Mouse (Mus musculus): ENCODE measurements at regions not wholly inside any gene's neighbourhood (a gene's known extent, or its start where the extent isn't known, plus 50 kb on each side); places are given as distances from the start of the nearest gene placed in this dataset.

DNA sequence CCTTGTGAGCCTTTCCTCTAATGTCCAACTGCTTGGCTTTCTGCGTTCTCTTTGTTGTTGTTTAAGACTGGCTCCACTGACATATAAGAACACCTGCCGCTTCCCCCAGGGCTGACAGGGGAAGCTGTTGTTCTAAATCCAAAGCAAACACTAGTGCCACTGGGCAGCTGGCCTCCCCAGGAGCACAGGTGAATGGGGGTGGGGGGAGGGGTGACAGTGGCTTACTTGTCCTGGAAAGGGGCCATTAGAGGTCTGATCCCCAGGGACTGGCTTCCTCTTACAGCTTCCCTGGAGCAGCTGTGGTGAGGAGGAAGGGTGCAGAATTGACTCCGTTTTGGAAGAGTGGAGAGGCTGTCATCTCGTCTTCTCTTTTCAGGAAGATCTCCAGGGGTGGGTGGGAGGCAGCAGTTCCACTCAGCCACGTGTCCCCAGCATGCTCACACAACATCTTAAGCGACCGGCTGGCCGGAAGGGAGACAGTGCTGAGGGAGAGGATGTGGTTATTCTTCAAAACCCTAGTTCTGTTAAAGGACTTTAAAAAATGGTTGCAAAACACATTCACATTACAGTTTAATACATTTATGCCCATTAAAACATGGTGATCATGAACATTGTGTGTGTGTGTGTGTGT is 688.5 kb upstream of the Car8 start:
- H3K27me3 ChIP-seq = no peaks in the 10 kb centered on the region
- peaks cover 19% of the 10 kb centered on the region for H3K4me1 ChIP-seq
- ATAC-seq (ENCODE audit: low FRiP score) = no peak
- no peak overlapping the region for H3K4me3 ChIP-seq (replicated peaks)
- no peaks in the 10 kb centered on the region for H3K36me3 ChIP-seq (replicated peaks)
- H3K9me3 ChIP-seq = no peaks in the 10 kb centered on the region
- H3K9ac ChIP-seq = no peak overlapping the region
- H3K27ac ChIP-seq = no peak overlapping the region
- H3K4me2 ChIP-seq = no peak overlapping the region
- 38% methylated on average over 8 of the region's 8 CpGs for WGBS

GRCm38 (mm10) chr4:8926642-8927275 is 687.9 kb upstream of the Car8 start:
- no peaks in the 10 kb centered on the region for H3K27me3 ChIP-seq
- H3K9ac ChIP-seq = no peak overlapping the region
- no peaks in the 10 kb centered on the region for H3K9me3 ChIP-seq
- no peak for ATAC-seq (ENCODE audit: low FRiP score)
- 46% methylated on average over 9 of the region's 9 CpGs for WGBS
- no peak overlapping the region for H3K4me2 ChIP-seq
- H3K27ac ChIP-seq = no peak overlapping the region
- H3K36me3 ChIP-seq (replicated peaks) = no peaks in the 10 kb centered on the region
- H3K4me1 ChIP-seq = peaks cover 25% of the 10 kb centered on the region
- no peak overlapping the region for H3K4me3 ChIP-seq (replicated peaks)

DNA sequence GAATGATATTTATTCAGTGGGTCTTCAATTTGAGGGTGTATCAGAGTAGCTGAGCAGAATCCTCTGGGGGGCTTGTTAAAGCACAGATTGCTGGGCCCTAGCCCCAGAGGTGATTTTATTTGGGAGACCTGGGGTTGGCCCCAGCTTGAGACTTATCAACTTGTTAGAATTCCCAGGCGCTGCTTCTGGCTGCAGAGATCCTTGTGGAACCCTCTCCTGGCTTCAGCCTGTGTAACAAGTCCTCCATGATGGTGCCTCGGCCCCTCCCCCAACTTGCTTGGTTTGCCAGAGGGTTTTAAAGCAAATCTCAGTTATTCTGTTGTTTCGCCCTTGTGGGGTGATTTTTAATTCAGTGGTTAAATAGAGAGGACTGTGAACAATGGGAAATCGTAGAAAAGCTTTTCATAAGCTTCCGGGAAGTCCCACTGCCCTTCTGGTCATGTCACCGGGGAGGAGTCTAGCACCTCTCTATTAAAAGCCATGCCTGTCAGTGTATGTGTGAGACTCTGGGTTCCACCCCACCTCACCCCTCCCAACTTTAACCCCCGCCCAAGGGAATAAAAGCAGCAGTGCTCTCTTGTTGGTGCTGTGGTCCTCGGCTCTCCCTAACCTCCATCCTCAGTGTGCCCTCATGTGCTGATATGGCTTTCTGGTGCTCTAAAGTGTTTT is 684.0 kb upstream of the Car8 start:
- no peaks in the 10 kb centered on the region for H3K9me3 ChIP-seq
- 27% methylated on average over 8 of the region's 8 CpGs for WGBS
- no peak overlapping the region for H3K4me2 ChIP-seq
- no peak overlapping the region for H3K4me3 ChIP-seq (replicated peaks)
- peak; percentile 37; the same call in 1 of the 2 replicates for ATAC-seq (ENCODE audit: low FRiP score)
- H3K9ac ChIP-seq = no peak overlapping the region
- no peak overlapping the region for H3K27ac ChIP-seq
- peaks cover 50% of the 10 kb centered on the region for H3K4me1 ChIP-seq
- H3K36me3 ChIP-seq (replicated peaks) = no peaks in the 10 kb centered on the region
- no peaks in the 10 kb centered on the region for H3K27me3 ChIP-seq

DNA sequence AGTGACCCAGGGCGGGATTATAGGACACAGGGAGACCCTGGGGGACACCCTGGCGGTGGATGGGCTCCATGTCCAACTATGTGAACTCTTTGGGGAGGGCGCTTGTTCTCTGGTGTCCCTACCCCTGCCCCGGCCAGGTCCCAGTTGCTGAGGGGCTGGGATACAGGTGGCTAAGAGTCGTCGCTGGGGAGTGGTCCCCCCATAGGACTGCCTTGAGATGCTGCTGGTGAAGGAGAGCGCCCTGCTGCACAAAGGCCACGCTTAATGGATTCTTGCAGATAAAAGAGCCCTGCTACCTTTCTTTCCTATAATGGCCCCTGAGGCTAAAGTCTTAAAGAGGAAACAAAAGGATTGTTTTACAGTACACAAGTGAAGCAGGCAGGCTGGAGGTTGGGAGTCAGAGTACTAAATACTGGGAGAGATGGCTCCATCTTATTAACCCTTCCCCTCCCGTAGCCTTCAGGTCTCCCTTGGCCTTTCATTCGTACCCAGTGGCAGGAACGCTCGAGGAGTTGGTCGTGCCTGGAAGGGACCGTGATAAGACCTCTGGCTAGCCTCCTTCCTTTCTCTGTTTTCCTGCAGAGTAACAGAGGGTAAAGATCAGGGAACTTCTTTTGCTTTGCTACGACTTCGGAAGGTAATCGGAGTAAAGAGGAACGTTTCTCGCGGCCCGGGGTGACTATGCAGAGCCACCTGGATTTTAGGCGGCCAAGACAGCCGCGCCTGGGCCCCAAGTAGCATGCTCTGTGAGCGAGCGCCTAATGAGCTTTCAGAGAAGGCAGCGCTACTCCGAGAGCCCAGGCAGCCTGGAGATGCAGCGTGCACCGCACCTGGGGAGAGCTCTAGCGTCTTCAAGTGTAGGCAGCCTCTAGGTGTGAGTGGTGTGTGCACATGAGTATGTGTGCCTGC is 682.9 kb upstream of the Car8 start:
- Histone ChIP-seq H3K9me3 (no peaks in the 10 kb centered on the region), H3K4me2 (peak overlapping the region; percentile 51), H3K27ac (peak overlapping the region; percentile 42; the same call in 1 of the 2 replicates), H3K27me3 (no peaks in the 10 kb centered on the region), H3K9ac (peak overlapping the region; percentile 36; the same call in 1 of the 2 replicates), H3K4me3 (replicated peaks) (peak overlapping the region; percentile 18), H3K4me1 (peaks cover 46% of the 10 kb centered on the region), H3K36me3 (replicated peaks) (no peaks in the 10 kb centered on the region)
- 4% methylated on average over 31 of the region's 31 CpGs for WGBS
- ATAC-seq (ENCODE audit: low FRiP score) = peak; percentile 55

DNA sequence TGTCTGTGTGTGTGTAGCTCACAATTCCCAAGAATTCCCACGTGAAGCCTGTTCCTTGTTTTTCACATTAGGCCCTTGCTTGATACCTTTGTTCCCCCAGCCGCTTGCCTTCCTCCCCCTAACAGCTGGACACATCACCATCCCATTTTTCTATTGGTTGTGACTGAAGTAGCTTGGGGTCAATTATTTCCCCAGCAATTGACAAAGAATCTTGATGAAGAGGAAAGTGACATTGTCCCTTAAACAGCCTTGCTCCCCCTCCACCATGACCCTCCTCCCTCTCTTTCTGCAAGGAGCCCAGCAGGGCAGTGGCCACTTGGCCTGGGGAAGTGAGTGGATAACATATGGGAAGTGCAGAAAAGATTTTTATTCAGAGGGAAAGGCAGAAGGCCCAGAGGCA is 681.5 kb upstream of the Car8 start:
- ATAC-seq (ENCODE audit: low FRiP score) = peak; percentile 34; the same call in 1 of the 2 replicates
- Histone ChIP-seq H3K9ac (no peak overlapping the region; the same call in 1 of the 2 replicates), H3K9me3 (no peaks in the 10 kb centered on the region), H3K4me2 (no peak overlapping the region), H3K27me3 (peaks cover 6% of the 10 kb centered on the region; the same call in 1 of the 2 replicates), H3K4me1 (peaks cover 59% of the 10 kb centered on the region), H3K27ac (peak overlapping the region; percentile 61; the same call in 1 of the 2 replicates), H3K36me3 (replicated peaks) (no peaks in the 10 kb centered on the region), H3K4me3 (replicated peaks) (no peak overlapping the region)
- 8% methylated on average over 2 of the region's 2 CpGs for WGBS

DNA sequence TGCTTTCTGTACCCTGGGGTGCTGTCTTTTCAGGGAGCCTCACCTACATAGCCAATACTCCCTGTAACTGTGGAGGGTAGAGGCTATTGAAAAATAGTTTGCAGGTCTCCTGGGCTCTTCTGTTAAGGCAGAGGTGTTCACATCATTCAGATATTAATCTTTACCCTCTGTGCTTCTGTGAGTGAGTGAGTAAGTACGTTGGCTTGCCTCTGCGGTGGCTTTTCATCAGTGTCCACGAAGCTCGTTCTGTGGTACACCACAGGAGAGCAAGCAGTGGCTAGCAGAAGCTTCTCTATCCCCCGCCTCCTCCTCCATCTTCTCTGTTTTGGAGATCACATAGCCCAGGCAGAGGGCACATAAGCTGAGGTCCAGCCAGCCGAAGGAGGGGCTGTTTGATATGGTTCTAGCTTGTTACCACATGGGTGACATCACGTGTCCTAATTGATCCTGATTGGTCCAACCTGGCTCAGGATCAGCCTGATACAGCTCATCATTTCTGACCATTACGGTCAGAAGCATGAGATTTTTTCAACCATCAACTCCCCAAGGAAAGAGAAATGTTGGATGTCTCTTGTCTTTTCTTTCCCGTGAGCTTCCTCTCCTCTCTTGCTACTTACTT is 680.6 kb upstream of the Car8 start:
- no peak overlapping the region; the same call in 1 of the 2 replicates for H3K9ac ChIP-seq
- H3K27ac ChIP-seq = peak overlapping the region; percentile 61; the same call in 1 of the 2 replicates
- H3K4me2 ChIP-seq = no peak overlapping the region
- H3K36me3 ChIP-seq (replicated peaks) = no peaks in the 10 kb centered on the region
- peaks cover 64% of the 10 kb centered on the region for H3K4me1 ChIP-seq
- ATAC-seq (ENCODE audit: low FRiP score) = no peak
- H3K4me3 ChIP-seq (replicated peaks) = no peak overlapping the region
- H3K27me3 ChIP-seq = peaks cover 6% of the 10 kb centered on the region; the same call in 1 of the 2 replicates
- H3K9me3 ChIP-seq = no peaks in the 10 kb centered on the region
- 72% methylated on average over 9 of the region's 9 CpGs for WGBS

Measured in forebrain, embryonic 12.5 days (tissue).